Mouse (Mus musculus): ENCODE measurements around the gene Nipbl.

GRCm38 (mm10) chr15:8279929-8280610 is 164.2 kb downstream of the Nipbl start:
- TF ChIP-seq CTCF (IDR thresholded peaks at IDR 0.05; ENCODE audit: extremely low read depth, insufficient read length, insufficient replicate concordance, low read depth, low read length) (no peak), POLR2A (IDR thresholded peaks at IDR 0.05; ENCODE audit: low read depth, low read length) (no peak)

Measured in small intestine, adult 2 months (tissue).